Mouse (Mus musculus) liver, adult (tissue): ENCODE measurements around the gene Mob3c.

Source experiments
- GATA4 ChIP-seq: IDR thresholded peaks from 2 replicates; pipeline ENCODE4 v1.6.1; 2014; ENCODE audit warnings: mild to moderate bottlenecking, low read length; ENCODE audit not compliant: insufficient replicate concordance

Mob3c gene

DNA sequence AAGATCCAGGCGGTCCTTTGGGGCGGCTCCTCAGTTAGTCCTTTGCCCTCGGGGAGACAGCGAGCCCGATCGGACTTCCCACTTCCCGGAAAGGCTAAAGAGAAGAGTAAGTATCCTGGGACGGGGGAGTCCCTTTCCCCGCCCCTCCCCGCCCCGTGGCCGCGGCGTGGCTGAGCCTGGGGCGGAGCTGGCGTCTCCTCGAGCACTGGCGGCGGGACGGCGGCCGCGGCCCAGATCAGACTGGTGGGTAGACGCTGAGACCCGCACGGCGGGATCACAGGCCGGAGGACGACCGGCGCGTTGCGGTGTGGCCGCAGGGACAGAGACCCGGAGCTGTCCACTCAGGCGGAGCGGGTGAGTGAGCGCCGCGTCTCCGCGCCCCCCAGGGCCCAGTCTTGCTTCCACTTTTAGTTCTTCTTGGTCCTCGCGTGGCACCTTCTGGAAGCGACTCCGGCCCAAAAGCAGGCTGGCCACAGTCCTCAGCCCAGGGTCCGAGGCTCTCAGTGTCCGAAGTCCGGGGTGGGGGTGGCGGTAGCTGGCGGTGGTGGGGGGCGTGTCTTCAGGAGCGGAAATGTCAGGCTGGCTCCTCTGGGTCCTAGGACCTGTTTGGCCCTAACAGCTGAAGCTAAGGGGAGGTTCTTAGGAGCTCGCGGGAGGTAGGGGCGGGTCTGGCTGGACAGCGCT is at the start of gene Mob3c:
Mob3c (plus strand) TSS at position 205 of the 684 bp plus-strand sequence.
- TF ChIP-seq GATA4 = peak; percentile 35; the same call in 1 of the 2 replicates

DNA sequence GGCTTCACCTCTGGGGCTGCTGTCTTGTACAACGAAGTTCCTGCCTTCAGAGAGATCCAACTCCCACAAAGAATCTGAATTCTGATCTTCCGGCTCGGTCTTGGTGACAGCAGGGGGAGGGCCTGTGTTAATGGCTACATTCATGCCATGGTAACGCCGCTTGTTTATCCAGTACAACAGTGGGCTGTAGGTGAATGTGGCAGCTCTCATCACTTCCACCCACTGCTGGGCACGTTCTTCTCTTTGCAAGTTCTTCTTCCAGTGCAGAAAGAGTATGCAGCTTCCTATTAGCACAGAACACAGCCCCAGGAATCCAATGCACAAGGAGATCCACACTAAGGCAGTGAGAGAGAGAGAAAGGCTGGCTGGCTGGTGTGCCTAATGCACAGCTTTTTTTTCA is 47.6 kb upstream of the Mob3c start:
- no peak for TF ChIP-seq GATA4

- no peak for TF ChIP-seq GATA4
Observed at GRCm38 (mm10) chr4:115780918-115781317, 47.0 kb upstream of the Mob3c start, which contains the start of gene Tex38. Tex38 (minus strand) TSS chr4:115781018.

GRCm38 (mm10) chr4:115782026-115782805 is 45.7 kb upstream of the Mob3c start:
- TF ChIP-seq GATA4 = no peak

DNA sequence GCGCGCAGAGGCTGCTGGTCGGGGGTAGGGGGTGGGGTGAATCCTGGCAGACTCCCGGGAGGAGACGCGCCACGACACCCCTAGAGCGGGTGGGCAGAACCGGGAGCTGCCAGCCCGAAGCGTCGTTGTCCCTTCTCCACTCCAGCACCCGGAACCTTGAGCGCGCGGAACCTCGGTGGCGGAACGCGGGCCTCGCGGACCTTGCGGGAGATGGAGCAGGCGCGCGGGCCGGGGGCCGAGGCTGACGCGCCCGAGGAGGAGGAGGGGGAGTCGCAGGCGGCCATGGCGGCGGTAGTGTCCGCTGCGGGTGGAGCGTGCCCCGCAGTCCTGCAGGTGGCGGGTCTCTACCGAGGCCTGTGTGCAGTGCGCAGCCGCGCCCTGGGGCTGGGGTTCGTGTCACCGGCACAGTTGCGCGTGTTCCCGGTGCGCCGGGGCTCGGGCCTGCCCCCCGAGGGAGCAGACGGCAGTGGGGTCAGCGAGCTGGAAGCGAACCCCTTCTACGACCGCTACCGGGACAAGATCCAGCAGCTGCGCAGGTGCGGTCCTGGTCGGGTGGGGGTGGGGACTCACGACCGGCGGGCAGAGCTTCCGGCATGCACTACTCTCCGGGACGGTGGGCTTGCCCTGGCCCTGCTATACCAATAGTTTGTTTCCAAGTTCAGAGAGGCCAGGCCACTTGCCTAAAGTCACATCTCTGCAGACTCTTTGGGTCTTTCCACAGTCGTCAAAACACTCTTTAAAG is 43.0 kb upstream of the Mob3c start, which contains the start of gene Atpaf1:
Atpaf1 (plus strand) TSS at position 44 of the 742 bp plus-strand sequence.
- TF ChIP-seq GATA4 = peak; percentile 24; the same call in 1 of the 2 replicates

- TF ChIP-seq GATA4 = no peak
Observed at GRCm38 (mm10) chr4:115785511-115786034, 42.3 kb upstream of the Mob3c start.

DNA sequence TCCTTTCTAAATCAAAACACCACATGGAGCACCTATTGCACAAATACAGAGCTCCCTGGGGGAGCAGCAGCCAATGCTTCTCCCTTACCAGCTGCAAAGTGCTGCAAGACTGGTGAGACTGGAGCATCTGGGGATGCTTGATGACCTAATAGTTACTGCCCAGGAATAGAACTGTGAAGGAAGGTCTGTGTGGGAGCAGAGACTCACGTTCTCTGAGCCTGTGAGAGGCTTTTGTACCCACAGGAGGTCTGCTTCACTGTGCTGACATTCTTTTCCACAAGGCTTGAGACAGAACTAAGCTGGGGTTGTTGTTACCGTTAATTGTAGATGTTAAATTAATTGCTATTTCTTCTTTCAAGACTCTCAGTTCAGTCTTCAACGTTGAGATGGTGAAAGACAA is 37.0 kb upstream of the Mob3c start:
- TF ChIP-seq GATA4 = no peak

DNA sequence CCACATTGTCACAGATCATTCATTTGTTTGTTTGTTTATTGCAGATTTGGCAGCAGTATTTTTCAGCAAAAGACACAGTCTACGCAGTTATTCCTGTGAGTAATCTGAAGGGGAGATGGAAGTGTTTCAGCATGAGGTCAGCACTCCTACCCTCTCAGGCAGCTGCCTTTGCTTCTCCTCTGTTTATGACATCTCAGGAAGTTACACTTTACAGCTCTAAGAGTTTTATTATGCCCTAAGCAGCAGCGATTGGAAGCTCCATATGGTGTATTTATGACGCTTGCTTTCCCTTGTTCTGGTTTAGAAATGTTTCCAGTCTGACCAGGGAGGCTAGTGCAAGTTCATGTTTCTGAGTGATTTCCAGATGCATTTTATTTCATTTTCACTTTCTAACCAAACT is 32.5 kb upstream of the Mob3c start:
- TF ChIP-seq GATA4 = no peak

DNA sequence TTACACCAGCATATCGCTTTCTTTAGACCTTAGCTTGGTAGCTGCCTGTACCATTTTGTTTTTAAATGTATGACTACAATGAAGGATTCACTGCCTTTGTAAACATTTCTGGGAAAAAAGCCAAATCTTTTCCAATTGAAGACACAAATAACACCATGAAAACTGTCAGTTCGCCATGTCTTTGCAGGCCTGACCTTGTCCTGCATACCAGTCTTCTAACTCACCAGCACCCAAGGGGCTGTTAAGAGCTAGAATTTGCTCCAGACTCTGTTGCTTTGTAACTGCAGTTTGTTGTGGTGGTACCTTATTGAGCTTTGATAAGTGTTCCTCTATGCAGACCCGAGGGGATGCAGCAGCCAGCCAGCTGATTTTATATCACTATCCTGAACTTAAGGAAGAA is 27.9 kb upstream of the Mob3c start:
- no peak for TF ChIP-seq GATA4

GRCm38 (mm10) chr4:115812326-115812725 is 15.6 kb upstream of the Mob3c start:
- TF ChIP-seq GATA4 = no peak

GRCm38 (mm10) chr4:115815606-115816005 is 12.3 kb upstream of the Mob3c start:
- TF ChIP-seq GATA4 = no peak

GRCm38 (mm10) chr4:115820199-115820598 is 7.7 kb upstream of the Mob3c start:
- TF ChIP-seq GATA4 = no peak

DNA sequence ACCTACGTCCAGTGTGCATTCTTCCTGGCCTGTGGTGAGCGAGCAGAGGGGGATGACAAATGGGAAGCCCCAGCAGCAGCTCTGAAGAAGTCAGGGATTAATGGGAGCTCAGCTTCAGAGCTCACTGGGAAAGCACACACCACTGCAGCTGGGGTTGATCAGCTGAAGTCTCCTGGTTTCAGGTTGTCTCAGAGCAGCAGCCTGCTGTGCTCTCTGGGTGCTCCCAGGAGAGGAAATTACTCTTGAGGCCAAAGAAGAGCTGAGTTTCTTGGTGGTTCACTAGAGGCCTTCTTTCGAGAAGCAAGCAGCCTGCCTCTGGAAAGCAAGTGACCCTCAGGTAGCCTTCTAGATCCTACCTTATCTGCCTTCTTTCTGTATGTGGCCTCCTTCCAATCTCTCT is 6.9 kb upstream of the Mob3c start:
- TF ChIP-seq GATA4 = no peak

DNA sequence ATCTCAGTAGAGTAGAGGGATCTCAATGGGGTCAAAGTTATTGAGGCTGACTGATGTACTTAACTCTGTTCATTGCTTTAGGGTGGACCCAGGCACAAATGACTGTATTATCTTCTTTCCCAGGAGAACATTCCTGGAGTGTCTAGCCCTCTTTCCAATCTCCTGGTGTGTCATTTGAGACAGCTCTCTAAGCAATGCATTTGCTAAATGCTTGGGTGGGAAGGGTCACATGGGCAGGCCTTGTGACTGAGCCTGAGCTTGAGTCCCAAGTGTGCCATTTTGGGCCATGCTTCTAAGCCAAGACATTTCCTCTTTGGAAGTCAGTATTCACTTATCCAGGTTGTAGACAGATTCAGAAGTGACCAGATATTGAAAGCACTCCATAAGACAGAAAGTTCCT is 6.5 kb upstream of the Mob3c start:
- no peak for TF ChIP-seq GATA4

DNA sequence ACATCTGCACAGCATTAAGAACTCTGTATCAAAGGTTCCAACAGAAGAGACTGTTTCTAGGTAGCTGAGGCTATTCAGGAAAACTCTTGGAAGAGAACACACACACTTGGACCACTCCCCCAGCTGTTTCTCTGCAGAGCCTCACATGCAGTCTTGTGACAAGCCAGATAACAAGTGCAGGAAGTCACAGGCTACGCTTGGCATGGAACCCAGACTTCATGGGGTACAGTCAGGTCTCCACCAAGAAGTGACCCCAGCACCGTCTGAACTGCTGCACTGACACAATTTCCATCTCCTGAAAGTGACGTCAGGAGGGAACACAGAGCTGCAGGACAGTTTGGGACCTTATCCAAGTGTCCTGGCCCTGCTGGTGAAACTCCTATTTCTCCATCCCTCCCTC is 6.0 kb upstream of the Mob3c start:
- peak; percentile 79; the same call in 1 of the 2 replicates for TF ChIP-seq GATA4
